12 mouse cellular contexts compared by ENCODE assay signal in genomic region chr1:119345115-119345791, GRCm38 (mm10).
A peak's percentile ranks its signal among the peaks of the same experiment; 100 is the strongest.
DNase-seq lines count a peak whose midpoint lies in the region; ATAC-seq lines count a peak whose summit lies in the region.
"Had no signal": no experiment of that assay in that cellular context is flagged by ENCODE, and none has a peak within 500 bp of the region (broad histone marks: within the 10 kb centered on the region; RNA-seq: fewer than 3 reads in every experiment).

No protein-coding gene starts in this region.

- DNase-seq in forebrain, embryonic 10.5 days (ENCODE audit: extremely low spot score, low spot score): no peak
- DNase-seq in left cerebral cortex, postnatal 4 days: peak; percentile 42
- no peak for DNase-seq in left cerebral cortex, postnatal 25 days (ENCODE audit: low spot score in 2 of 2)
- peak; percentile 7 for DNase-seq in A20 (ENCODE audit: low read depth, low spot score)
- no peak for DNase-seq in right cerebral cortex, postnatal 36 days (ENCODE audit: low spot score in 2 of 2)
- no peak for DNase-seq in kidney, adult 8-10 months
- DNase-seq: gastrocnemius, postnatal 36 days; layer of hippocampus, adult 9-11 months; thymus, postnatal 4 days had no signal

- no peaks in the 10 kb centered on the region for H3K9me3 ChIP-seq in forebrain, embryonic 13.5 days (replicated peaks)
- no peaks in the 10 kb centered on the region for H3K9me3 ChIP-seq in forebrain, embryonic 10.5 days
- H3K9me3 ChIP-seq in forebrain, embryonic 15.5 days: no peaks in the 10 kb centered on the region

- ATAC-seq in forebrain, embryonic 13.5 days: peak; percentile 61; the same call in 1 of the 2 replicates
- ATAC-seq in forebrain, embryonic 15.5 days (replicated peaks): 0 out of 2 replicates have a peak, but pooled peaks have one; percentile 28

- H3K4me1 ChIP-seq in forebrain, embryonic 13.5 days: peaks cover 9% of the 10 kb centered on the region
- H3K4me1 ChIP-seq in forebrain, embryonic 10.5 days: peaks cover 11% of the 10 kb centered on the region
- peaks cover 6% of the 10 kb centered on the region for H3K4me1 ChIP-seq in forebrain, embryonic 15.5 days

- H3K27ac ChIP-seq in forebrain, embryonic 13.5 days: no peak overlapping the region
- H3K27ac ChIP-seq in forebrain, embryonic 10.5 days: no peak overlapping the region
- no peak overlapping the region for H3K27ac ChIP-seq in forebrain, embryonic 15.5 days (replicated peaks)
- H3K27ac ChIP-seq: macrophage had no signal

- no peak overlapping the region for H3K4me3 ChIP-seq in forebrain, embryonic 13.5 days
- H3K4me3 ChIP-seq in forebrain, embryonic 10.5 days: no peak overlapping the region
- no peak overlapping the region for H3K4me3 ChIP-seq in forebrain, embryonic 15.5 days

- H3K27me3 ChIP-seq in forebrain, embryonic 13.5 days: no peaks in the 10 kb centered on the region
- H3K27me3 ChIP-seq in forebrain, embryonic 10.5 days (ENCODE audit: poor library complexity, severe bottlenecking): peaks cover 52% of the 10 kb centered on the region
- no peaks in the 10 kb centered on the region for H3K27me3 ChIP-seq in forebrain, embryonic 15.5 days

- H3K4me2 ChIP-seq in forebrain, embryonic 13.5 days: no peak overlapping the region
- no peak overlapping the region for H3K4me2 ChIP-seq in forebrain, embryonic 15.5 days (replicated peaks)

- 70% methylated on average over 7 of the region's 7 CpGs for WGBS in forebrain, embryonic 13.5 days
- WGBS in forebrain, embryonic 10.5 days: 66% methylated on average over 7 of the region's 7 CpGs
- 59% methylated on average over 7 of the region's 7 CpGs for WGBS in forebrain, embryonic 15.5 days

- no peaks in the 10 kb centered on the region for H3K36me3 ChIP-seq in forebrain, embryonic 13.5 days (ENCODE audit: poor library complexity, severe bottlenecking)
- H3K36me3 ChIP-seq in forebrain, embryonic 10.5 days (replicated peaks): no peaks in the 10 kb centered on the region
- H3K36me3 ChIP-seq in forebrain, embryonic 15.5 days: no peaks in the 10 kb centered on the region

- intact Hi-C loops in left cerebral cortex, postnatal 4 days (cut with DNase I): no loop called here
- intact Hi-C loops in left cerebral cortex, postnatal 25 days (cut with DNase I): loop anchor here (5.0 kb wide), 1 partner anchor 77 kb away; the partner anchor contains the start of gene Inhbb

- H3K9ac ChIP-seq in forebrain, embryonic 13.5 days: no peak overlapping the region
- no peak overlapping the region for H3K9ac ChIP-seq in forebrain, embryonic 15.5 days (replicated peaks)

Comparison
In these comparisons a context has a peak if more than half of its experiments do, and no peak if none do; other contexts are left out.
1. DNase-seq: peak in left cerebral cortex, postnatal 4 days (single experiment) and A20 (single experiment); none in forebrain, embryonic 10.5 days (single experiment), left cerebral cortex, postnatal 25 days (0 of 2), right cerebral cortex, postnatal 36 days (0 of 2) and kidney, adult 8-10 months (0 of 2).